Mouse (Mus musculus): Measurements from ENCODE around the gene Caskin2. TPM values are rescaled to one million over a fixed set of nuclear protein-coding genes. Genes with fewer than 3 reads are reported as not detected.
A peak's percentile ranks its signal among the peaks of the same experiment; 100 is the strongest.

Gene Caskin2
- total and polyA plus RNA-seq, 3 experiments = 6.5 to 10.9 TPM; not detected in 1

DNA sequence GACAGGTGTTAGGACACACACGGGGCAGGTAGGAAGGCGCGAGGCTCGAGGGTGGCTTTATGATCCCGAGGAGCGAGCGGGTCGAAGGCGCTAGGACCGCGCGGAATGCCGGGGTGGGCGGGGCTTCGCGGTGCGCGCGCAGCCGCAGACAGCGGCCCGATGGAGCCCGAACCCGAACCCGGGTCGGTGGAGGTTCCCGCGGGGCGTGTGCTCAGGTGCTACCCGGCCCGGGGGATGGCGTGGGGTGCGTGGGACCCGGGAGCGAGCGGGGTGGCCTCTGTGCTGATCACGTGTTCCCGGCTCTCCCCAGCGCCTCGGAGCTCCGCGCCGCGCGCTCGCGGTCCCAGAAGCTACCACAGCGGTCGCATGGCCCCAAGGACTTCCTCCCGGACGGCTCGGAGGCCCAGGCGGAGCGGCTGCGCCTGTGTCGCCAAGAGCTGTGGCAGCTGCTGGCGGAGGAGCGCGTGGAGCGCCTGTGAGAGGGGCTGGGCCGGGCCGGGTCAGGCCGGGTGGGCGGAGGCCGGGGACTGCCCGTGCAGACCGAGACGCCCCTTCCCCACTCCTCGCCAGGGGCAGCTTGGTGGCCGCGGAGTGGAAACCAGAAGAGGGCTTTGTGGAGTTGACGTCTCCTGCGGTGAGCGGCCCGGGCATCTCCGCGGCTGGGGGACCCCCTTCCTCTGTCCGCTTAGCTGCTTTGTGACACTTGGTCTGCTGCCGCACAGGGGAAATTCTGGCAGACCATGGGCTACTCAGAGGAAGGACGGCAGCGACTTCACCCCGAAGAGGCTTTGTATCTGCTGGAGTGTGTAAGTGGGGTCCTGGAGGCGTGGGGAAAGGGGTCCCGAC lies 1.4 kb upstream of the Caskin2 start, which contains the start of gene Tsen54 (continued):
- TF ChIP-seq CTCF (IDR thresholded peaks at IDR 0.05 in 2 of 3, conservative IDR thresholded peaks at IDR 0.05 in 1 of 3; ENCODE audit: control insufficient read depth in 1 of 3, insufficient read depth in 1 of 3, low read depth in 2 of 3, low read length in 3 of 3, poor library complexity in 1 of 3, severe bottlenecking in 1 of 3) (no peak; a peak in 1 of 6 replicates), MYC (IDR thresholded peaks at IDR 0.05; ENCODE audit: low read depth, low read length) (peak; percentile 74; the same call in 1 of the 2 replicates), UBTF (IDR thresholded peaks at IDR 0.05; ENCODE audit: borderline replicate concordance, insufficient read depth, low read depth, low read length) (peak; percentile 85; the same call in 1 of the 2 replicates), ZC3H11A (IDR thresholded peaks at IDR 0.05; ENCODE audit: low read depth, low read length) (no peak), GATA1 (IDR thresholded peaks at IDR 0.05; ENCODE audit: low read depth, low read length) (no peak), E2F4 (IDR thresholded peaks at IDR 0.05; ENCODE audit: borderline replicate concordance, low read depth, low read length) (no peak), TBP (IDR thresholded peaks at IDR 0.05; ENCODE audit: low read depth, low read length) (peak; percentile 44; the same call in 1 of the 2 replicates), MYB (IDR thresholded peaks at IDR 0.05; ENCODE audit: low read depth, low read length) (no peak), SIN3A (IDR thresholded peaks at IDR 0.05; ENCODE audit: low read length) (0 out of 2 replicates have a peak, but pooled peaks have one; percentile 47), POLR2A (IDR thresholded peaks at IDR 0.05; ENCODE audit: control insufficient read depth in 1 of 2, insufficient read depth in 1 of 2, low read depth in 1 of 2, low read length in 2 of 2, poor library complexity in 1 of 2) (peak; percentile 90 to 94), TAL1 (IDR thresholded peaks at IDR 0.05; ENCODE audit: low read length) (no peak), TCF12 (IDR thresholded peaks at IDR 0.05; ENCODE audit: low read depth, low read length) (peak; percentile 71), NELFE (IDR thresholded peaks at IDR 0.05; ENCODE audit: low read depth, low read length) (peak; percentile 91), POLR2AphosphoS2 (IDR thresholded peaks at IDR 0.05; ENCODE audit: low read length) (peak; percentile 68; the same call in 1 of the 2 replicates)

DNA sequence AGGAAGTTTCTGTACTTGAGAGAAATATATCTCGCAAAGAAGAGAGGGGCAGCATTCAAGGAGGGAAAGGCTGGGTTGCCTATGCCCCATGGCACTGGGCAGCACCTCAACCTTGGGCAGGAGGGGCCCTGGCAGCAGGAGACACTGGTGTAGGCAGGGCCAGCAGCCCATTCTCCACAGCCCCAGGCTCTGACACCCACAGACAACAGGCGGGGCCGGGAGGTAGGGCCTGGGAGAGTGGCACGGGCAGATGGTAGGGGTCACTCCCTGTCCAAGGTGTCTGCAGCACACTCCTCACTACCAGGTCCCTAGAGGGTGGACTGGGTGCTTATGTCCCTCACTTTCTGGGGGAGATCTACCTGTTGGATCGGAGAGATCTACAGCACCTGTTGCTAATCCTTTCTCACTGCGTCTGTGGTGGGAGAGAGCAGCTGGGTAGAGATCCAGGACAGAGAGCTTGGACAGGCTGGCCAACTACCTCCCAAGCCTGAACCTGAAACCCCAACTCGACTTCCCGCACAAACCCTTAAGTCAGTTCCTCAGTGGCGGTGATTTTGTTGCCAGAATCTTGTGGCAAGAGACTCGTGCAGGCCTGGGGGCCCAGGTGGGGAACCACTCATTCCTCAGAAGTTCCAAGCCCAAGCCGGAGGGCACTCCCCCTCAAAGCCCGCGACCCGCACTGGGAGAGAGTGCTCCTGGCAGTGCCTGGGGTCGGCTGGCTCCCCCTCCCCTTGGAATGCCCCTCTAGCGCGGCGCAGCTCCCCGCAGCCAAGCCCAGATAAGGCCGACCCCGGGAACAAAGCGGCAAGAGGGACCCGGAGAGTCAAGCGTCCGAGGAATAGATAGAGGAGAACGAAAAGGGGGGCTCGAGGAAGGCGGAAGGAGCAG lies 662 bp downstream of the Caskin2 start:
- H3K36me3 ChIP-seq (ENCODE audit: control insufficient read depth in 1 of 2, insufficient read depth in 2 of 2, low read length in 2 of 2) = peaks cover 0 to 15% of the 10 kb centered on the region in 2 experiments; a peak in 2 of 4 replicates
- peaks cover 22% of the 10 kb centered on the region for H3K79me2 ChIP-seq (ENCODE audit: control insufficient read depth, insufficient read depth, low read length, poor library complexity)
- peak overlapping the region; percentile 36 for H3K27ac ChIP-seq (ENCODE audit: control insufficient read depth, low read depth, low read length)
- no peaks in the 10 kb centered on the region for H3K27me3 ChIP-seq (ENCODE audit: control insufficient read depth in 1 of 2, insufficient read depth in 2 of 2, low read length in 2 of 2)
- peaks cover 2 to 26% of the 10 kb centered on the region in 2 experiments; a peak in 3 of 4 replicates for H3K4me1 ChIP-seq (ENCODE audit: control insufficient read depth in 1 of 2, insufficient read depth in 2 of 2, low read length in 2 of 2)
- TF ChIP-seq BHLHE40 (IDR thresholded peaks at IDR 0.05; ENCODE audit: borderline replicate concordance, low read depth, low read length) = peak; percentile 34; the same call in 1 of the 2 replicates
- 0 out of 2 replicates have a peak, but pooled peaks have one; percentile 18 for TF ChIP-seq RCOR1 (IDR thresholded peaks at IDR 0.05; ENCODE audit: low read depth, low read length)
- no peak for TF ChIP-seq MYB (IDR thresholded peaks at IDR 0.05; ENCODE audit: low read depth, low read length)
- peak overlapping the region; percentile 82 for H3K9ac ChIP-seq (ENCODE audit: control insufficient read depth, low read depth, low read length, poor library complexity, severe bottlenecking)
- peak; percentile 67 for DNase-seq (ENCODE audit: low read depth, low spot score)
- no peaks in the 10 kb centered on the region for H3K9me3 ChIP-seq (replicated peaks; ENCODE audit: insufficient read depth, low read length)
- peak overlapping the region; percentile 77 to 93 for H3K4me3 ChIP-seq (ENCODE audit: control insufficient read depth in 1 of 2, insufficient read depth in 1 of 2, low read depth in 2 of 2, low read length in 2 of 2)

All from MEL (cell line).